Mouse (Mus musculus): ENCODE results near the gene Zfp143. TPM values are rescaled to one million over a fixed set of nuclear protein-coding genes. Genes with fewer than 3 reads are reported as not detected.
A peak's percentile ranks its signal among the peaks of the same experiment; 100 is the strongest.
"Not testable (repeated sequence)": the region's sequence is repeated elsewhere in the genome, so short reads cannot be mapped to it uniquely, and the experiment has no call there.

The Zfp143 gene
- 27.8 and 31.3 TPM in 2 replicates for polyA plus RNA-seq (2016; fragmentation: Nextera tagmentation; extraction: Ambion mirVana)

DNA sequence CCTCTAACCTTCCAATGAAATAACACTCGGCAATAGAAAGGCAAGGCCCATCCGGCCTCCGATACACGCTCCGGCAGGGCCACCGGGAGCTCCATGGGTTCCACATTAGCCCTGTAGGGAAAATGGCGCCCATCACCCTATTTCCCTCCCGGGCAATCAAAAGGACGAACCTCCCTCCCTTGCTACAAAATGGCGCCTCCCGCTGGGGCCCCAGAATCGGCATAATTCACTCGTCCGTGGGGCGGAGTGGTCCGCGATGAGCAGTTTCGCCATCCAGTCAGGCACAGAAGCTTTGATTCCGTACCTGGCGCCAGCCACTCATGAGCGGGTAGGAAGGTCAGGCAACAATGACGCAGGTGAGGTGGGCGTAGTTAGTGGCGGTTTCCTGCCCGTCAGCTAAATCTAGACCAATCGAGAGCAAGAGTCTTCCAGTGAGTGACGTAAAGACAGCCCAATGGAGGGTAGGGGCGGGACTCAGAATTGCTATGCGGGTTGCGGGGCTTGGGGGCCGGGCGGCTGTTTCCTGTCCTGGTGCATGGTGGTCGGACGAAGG, at the start of gene Zfp143:
TSS of gene Zfp143 (plus strand) at position 19 of the 553 bp plus-strand sequence.
- H3K27ac ChIP-seq = peak within 1 kb of the TSS; percentile 100
- peaks cover 21% of the 10 kb centered on the region for H3K36me3 ChIP-seq (replicated peaks)
- ATAC-seq (ENCODE audit: low FRiP score) = peak; percentile 99
- H3K4me2 ChIP-seq = peak within 1 kb of the TSS; percentile 61
- H3K9me3 ChIP-seq = no peaks in the 10 kb centered on the region
- WGBS = under 1% methylated on average over 34 of the region's 34 CpGs
- H3K9ac ChIP-seq = peak within 1 kb of the TSS; percentile 98
- H3K27me3 ChIP-seq = no peaks in the 10 kb centered on the region
- H3K4me1 ChIP-seq = peaks cover 12% of the 10 kb centered on the region
- peak within 1 kb of the TSS; percentile 85 for H3K4me3 ChIP-seq (replicated peaks)

DNA sequence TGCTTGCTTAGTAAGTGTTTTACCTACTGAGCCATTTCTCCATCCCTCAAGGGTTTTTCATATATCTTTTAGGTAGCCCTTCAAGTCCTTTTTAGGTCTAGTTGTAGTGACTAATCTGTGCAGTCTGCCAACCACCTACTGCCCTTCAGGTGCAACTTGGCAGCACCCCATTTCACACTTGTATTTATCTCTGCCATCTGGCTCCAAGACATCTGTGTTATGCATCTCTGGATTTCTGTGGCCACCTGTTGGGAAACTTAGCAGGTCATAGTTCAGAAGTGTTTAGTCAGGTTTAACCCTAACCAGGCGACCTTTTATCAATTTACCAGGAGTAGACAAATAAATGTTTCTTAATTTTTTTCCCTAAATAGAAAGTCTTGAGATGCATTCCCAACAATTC, 49.6 kb upstream of the Zfp143 start:
- no peaks in the 10 kb centered on the region for H3K36me3 ChIP-seq (replicated peaks)
- H3K9me3 ChIP-seq = no peaks in the 10 kb centered on the region
- no peak overlapping the region for H3K27ac ChIP-seq
- no peak overlapping the region for H3K9ac ChIP-seq
- no peak for ATAC-seq (ENCODE audit: low FRiP score)
- H3K4me2 ChIP-seq = no peak overlapping the region
- H3K4me1 ChIP-seq = no peaks in the 10 kb centered on the region
- WGBS = 38% methylated on average over 1 of the region's 1 CpGs
- H3K27me3 ChIP-seq = no peaks in the 10 kb centered on the region
- H3K4me3 ChIP-seq (replicated peaks) = no peak overlapping the region

GRCm38 (mm10) chr7:110014272-110014671, 46.7 kb upstream of the Zfp143 start:
- Histone ChIP-seq H3K4me2 (no peak overlapping the region), H3K9ac (no peak overlapping the region), H3K4me3 (replicated peaks) (no peak overlapping the region), H3K27ac (no peak overlapping the region), H3K36me3 (replicated peaks) (no peaks in the 10 kb centered on the region), H3K4me1 (no peaks in the 10 kb centered on the region), H3K9me3 (no peaks in the 10 kb centered on the region), H3K27me3 (no peaks in the 10 kb centered on the region)
- WGBS = 83% methylated on average over 5 of the region's 5 CpGs
- no peak for ATAC-seq (ENCODE audit: low FRiP score)

DNA sequence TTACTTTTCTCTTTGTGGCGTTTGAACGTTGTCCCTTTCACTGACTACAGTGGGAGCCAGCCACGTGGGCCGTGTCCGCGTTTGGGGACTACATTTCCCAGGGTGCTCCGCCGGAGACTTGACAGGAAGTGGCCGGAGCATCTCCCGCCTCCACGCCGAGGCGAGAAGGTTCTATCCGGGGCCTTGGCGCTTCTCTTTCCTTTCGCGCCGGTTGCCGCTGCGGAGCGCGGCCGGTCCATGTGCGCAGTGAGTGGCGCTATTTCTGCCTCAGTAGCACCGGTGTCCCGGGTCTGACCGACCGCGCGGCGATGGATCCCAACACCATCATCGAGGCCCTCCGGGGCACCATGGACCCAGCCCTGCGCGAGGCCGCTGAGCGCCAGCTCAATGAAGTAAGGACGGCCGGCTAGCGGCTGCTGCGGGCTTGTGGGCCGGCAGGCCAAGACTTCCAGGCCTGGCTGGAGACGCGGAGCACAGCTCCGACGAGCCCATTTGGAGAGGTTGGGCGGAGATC, 42.8 kb upstream of the Zfp143 start, which contains the start of gene Ipo7:
TSS of gene Ipo7 (plus strand) at position 158 of the 514 bp plus-strand sequence.
- Histone ChIP-seq H3K9ac (peak within 1 kb of the TSS; percentile 97), H3K4me3 (replicated peaks) (peak within 1 kb of the TSS; percentile 99), H3K27ac (peak within 1 kb of the TSS; percentile 87), H3K27me3 (no peaks in the 10 kb centered on the region), H3K4me1 (peaks cover 6% of the 10 kb centered on the region; the same call in 1 of the 2 replicates), H3K4me2 (peak within 1 kb of the TSS; percentile 90), H3K36me3 (replicated peaks) (no peaks in the 10 kb centered on the region), H3K9me3 (no peaks in the 10 kb centered on the region)
- WGBS = under 1% methylated on average over 48 of the region's 48 CpGs
- peak; percentile 98 for ATAC-seq (ENCODE audit: low FRiP score)

GRCm38 (mm10) chr7:110018631-110019482, 42.2 kb upstream of the Zfp143 start:
- under 1% methylated on average over 42 of the region's 42 CpGs for WGBS
- peak overlapping the region; percentile 87 for H3K27ac ChIP-seq
- H3K9ac ChIP-seq = peak overlapping the region; percentile 97
- H3K36me3 ChIP-seq (replicated peaks) = no peaks in the 10 kb centered on the region
- H3K4me1 ChIP-seq = peaks cover 6% of the 10 kb centered on the region; the same call in 1 of the 2 replicates
- ATAC-seq (ENCODE audit: low FRiP score) = peak; percentile 84
- peak overlapping the region; percentile 90 for H3K4me2 ChIP-seq
- 0 out of 2 replicates have a peak, but pooled peaks cover under 1% of the 10 kb centered on the region for H3K9me3 ChIP-seq
- H3K27me3 ChIP-seq = no peaks in the 10 kb centered on the region
- H3K4me3 ChIP-seq (replicated peaks) = peak overlapping the region; percentile 99

DNA sequence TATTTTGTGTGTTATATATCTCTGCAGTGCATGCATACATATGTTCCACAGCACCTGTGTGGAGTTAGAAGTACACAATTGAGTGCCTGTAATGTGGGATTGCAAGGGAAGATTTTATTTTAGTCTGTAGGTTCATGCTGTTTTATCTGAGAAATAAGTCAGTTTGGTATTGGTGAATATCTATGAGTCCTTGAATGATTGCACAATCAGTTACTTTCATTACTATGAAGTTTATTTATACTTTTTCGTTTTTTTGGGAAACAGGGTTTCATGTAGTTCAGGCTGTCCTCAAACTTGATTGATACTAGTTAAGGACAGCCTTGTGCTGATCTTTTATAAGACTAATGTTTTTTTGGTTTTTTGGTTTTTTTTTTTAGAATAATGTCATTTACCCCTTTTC, 37.5 kb upstream of the Zfp143 start:
- Histone ChIP-seq H3K4me3 (replicated peaks) (no peak overlapping the region), H3K9me3 (peaks cover 6% of the 10 kb centered on the region; the same call in 1 of the 2 replicates), H3K9ac (no peak overlapping the region), H3K4me1 (peaks cover 6% of the 10 kb centered on the region; the same call in 1 of the 2 replicates), H3K36me3 (replicated peaks) (peaks cover 10% of the 10 kb centered on the region), H3K27ac (no peak overlapping the region), H3K27me3 (no peaks in the 10 kb centered on the region), H3K4me2 (no peak overlapping the region)
- ATAC-seq (ENCODE audit: low FRiP score) = no peak
- 91% methylated on average over 1 of the region's 1 CpGs for WGBS

DNA sequence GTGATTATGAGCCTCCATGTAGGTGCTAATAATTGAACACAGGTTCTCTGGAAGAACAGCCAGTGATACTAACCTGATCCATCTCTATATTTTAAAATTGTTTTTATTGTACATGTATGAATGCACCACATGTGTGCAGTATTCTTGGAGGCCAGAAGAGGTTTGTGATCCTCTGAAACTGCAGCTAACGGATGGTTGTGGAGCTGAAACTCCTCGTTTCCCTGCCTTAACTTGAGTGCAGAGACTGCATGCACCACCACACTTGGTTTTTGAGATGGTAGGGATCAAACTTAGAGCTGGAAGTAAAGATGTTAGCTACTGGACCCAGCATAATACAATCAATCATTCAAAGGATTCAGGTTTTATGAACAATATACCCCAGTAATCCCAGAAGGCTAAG, 34.4 kb upstream of the Zfp143 start:
- ATAC-seq (ENCODE audit: low FRiP score) = no peak

DNA sequence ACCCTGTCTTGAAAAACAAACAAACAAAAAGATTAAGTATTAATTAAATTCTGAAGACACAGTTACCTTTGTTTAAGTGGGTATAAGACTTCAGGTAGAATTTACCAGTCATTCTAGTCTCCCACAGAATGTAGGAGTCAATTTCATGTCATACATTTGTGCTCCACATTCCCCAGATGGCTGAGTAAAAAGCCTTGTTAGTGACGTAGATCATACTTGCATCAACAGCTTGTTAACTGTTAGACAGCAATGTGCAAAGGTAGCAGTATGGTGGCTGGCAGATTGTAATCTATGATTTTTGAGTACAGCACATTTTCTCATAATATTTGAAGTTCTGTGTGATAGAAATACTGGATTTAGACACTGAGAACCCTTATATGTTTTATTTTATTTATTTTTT, 32.2 kb upstream of the Zfp143 start:
- Histone ChIP-seq H3K4me2 (no peak overlapping the region), H3K9me3 (peaks cover 6% of the 10 kb centered on the region; the same call in 1 of the 2 replicates), H3K4me3 (replicated peaks) (no peak overlapping the region), H3K4me1 (no peaks in the 10 kb centered on the region), H3K27me3 (no peaks in the 10 kb centered on the region), H3K36me3 (replicated peaks) (peaks cover 43% of the 10 kb centered on the region), H3K27ac (no peak overlapping the region), H3K9ac (no peak overlapping the region)
- 86% methylated on average over 1 of the region's 1 CpGs for WGBS
- ATAC-seq (ENCODE audit: low FRiP score) = no peak

More for the DNA sequence above, 34.4 kb upstream of the Zfp143 start:
- no peak overlapping the region for H3K9ac ChIP-seq
- peaks cover 6% of the 10 kb centered on the region; the same call in 1 of the 2 replicates for H3K9me3 ChIP-seq
- no peaks in the 10 kb centered on the region for H3K4me1 ChIP-seq
- no peak overlapping the region for H3K27ac ChIP-seq
- H3K4me3 ChIP-seq (replicated peaks) = no peak overlapping the region
- H3K4me2 ChIP-seq = no peak overlapping the region
- no peaks in the 10 kb centered on the region for H3K27me3 ChIP-seq
- H3K36me3 ChIP-seq (replicated peaks) = peaks cover 25% of the 10 kb centered on the region
- WGBS = 85% methylated on average over 2 of the region's 2 CpGs

DNA sequence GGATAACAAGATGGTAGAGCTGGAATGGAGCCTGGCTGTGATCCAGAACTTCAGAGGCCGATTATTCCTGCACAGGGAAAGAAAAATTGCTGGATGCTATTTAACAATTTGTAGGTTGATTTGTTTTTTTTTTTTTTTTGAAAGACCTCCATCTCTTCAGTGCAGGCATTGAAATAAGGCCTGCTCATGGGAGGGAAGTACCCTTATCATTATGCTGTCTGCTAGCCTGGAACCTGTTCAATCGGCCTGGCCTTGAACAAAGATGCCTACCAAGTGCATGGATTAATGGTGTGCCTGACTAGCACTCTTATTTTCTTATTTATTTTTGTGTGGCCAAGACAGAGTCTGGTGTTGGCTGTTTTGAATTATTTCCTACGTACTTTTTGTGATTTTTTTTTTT, 30.7 kb upstream of the Zfp143 start:
- Histone ChIP-seq H3K27me3 (no peaks in the 10 kb centered on the region), H3K9ac (no peak overlapping the region), H3K9me3 (no peaks in the 10 kb centered on the region), H3K4me3 (replicated peaks) (no peak overlapping the region), H3K4me2 (no peak overlapping the region), H3K27ac (no peak overlapping the region), H3K36me3 (replicated peaks) (peaks cover 37% of the 10 kb centered on the region), H3K4me1 (no peaks in the 10 kb centered on the region)
- WGBS = 88% methylated on average over 3 of the region's 3 CpGs
- ATAC-seq (ENCODE audit: low FRiP score) = no peak

DNA sequence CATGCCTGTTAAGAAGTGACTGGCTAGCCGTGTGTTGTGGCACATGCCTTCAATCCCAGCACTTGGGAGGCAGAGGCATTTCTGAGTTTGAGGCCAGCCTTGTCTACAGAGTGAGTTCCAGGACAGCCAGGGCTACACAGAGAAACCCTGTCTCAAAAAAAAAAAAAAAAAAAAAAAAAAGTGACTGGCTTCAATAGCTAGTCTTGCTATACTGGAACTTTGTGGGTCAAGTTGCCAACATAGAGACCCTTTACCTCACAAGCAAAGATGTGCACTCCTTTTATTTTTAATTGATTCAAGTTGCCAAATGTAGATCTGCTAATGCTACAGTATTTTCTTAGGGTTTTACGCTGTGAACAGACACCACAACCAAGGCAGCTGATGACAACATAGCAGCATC, 3.3 kb upstream of the Zfp143 start:
- not testable (repeated sequence) for ATAC-seq (ENCODE audit: low FRiP score); H3K4me3 ChIP-seq (replicated peaks); H3K9me3 ChIP-seq; H3K27me3 ChIP-seq; H3K4me1 ChIP-seq; H3K9ac ChIP-seq; H3K4me2 ChIP-seq; H3K27ac ChIP-seq
- 96% methylated on average over 2 of the region's 2 CpGs for WGBS
- H3K36me3 ChIP-seq (replicated peaks) = peaks cover 43% of the 10 kb centered on the region

GRCm38 (mm10) chr7:110059092-110059785, 1.8 kb upstream of the Zfp143 start:
- Histone ChIP-seq H3K9me3 (no peaks in the 10 kb centered on the region), H3K4me1 (peaks cover 12% of the 10 kb centered on the region), H3K4me2 (no peak overlapping the region), H3K36me3 (replicated peaks) (peaks cover 35% of the 10 kb centered on the region), H3K4me3 (replicated peaks) (no peak overlapping the region), H3K27me3 (no peaks in the 10 kb centered on the region), H3K27ac (0 out of 2 replicates have a peak overlapping the region, but pooled peaks have one; percentile 19), H3K9ac (no peak overlapping the region)
- WGBS = 88% methylated on average over 12 of the region's 12 CpGs
- no peak for ATAC-seq (ENCODE audit: low FRiP score)

Measured in forebrain, embryonic 12.5 days (tissue).